Mouse (Mus musculus): ENCODE measurements around the gene Gpm6b. TPM values are rescaled to one million over a fixed set of nuclear protein-coding genes. Genes with fewer than 3 reads are reported as not detected.

The Gpm6b gene
- polyA plus RNA-seq, 2 experiments, result 18.3 to 21.3 TPM

DNA sequence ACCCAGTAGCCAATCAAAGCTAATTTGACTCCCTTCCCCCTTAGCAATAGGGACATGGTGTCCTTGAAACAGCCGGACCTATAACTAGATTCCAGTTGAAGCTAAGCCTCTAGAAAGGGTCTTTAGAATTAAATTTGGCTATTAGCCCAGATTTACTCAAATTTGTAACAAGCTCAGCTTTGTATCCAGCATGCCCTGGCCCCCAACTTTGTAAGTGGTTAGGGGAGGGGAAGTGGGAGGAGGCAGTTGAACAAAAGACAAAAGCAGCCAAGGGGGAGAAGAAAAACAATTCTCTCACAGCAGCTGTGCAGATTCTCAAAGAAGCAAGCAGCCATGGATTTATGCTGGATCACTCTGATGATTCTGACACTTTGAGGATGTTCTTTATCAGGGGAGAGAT is 32.8 kb downstream of the Gpm6b start:
- no peak overlapping the region for H3K4me2 ChIP-seq (replicated peaks; ENCODE audit: low read depth, low read length, severe bottlenecking)
- no peaks in the 10 kb centered on the region for H3K9me3 ChIP-seq (ENCODE audit: control insufficient read depth, low read length)
- no peaks in the 10 kb centered on the region for H3K27me3 ChIP-seq (ENCODE audit: control insufficient read depth, insufficient read depth, low read length)
- no peak overlapping the region for H3K9ac ChIP-seq (ENCODE audit: low read depth, low read length, severe bottlenecking)
- H3K36me3 ChIP-seq (ENCODE audit: control insufficient read depth, insufficient read depth, low read length), result no peaks in the 10 kb centered on the region
- ATAC-seq (ENCODE audit: low FRiP score, low read depth) (peak; percentile 67), DNase-seq (ENCODE audit: low spot score) (peak; percentile 62)
- no peak for TF ChIP-seq POLR2A (IDR thresholded peaks at IDR 0.05; ENCODE audit: borderline replicate concordance, extremely low read depth, insufficient read depth, insufficient read length)
- WGBS, result 33% methylated on average over 1 of the region's 1 CpGs
- no peak overlapping the region for H3K4me3 ChIP-seq (replicated peaks; ENCODE audit: low read length)
- peak overlapping the region; percentile 61; the same call in 1 of the 2 replicates for H3K27ac ChIP-seq (replicated peaks; ENCODE audit: low read depth, low read length)
- no peaks in the 10 kb centered on the region for H3K4me1 ChIP-seq (ENCODE audit: control insufficient read depth, insufficient read depth, low read length)

DNA sequence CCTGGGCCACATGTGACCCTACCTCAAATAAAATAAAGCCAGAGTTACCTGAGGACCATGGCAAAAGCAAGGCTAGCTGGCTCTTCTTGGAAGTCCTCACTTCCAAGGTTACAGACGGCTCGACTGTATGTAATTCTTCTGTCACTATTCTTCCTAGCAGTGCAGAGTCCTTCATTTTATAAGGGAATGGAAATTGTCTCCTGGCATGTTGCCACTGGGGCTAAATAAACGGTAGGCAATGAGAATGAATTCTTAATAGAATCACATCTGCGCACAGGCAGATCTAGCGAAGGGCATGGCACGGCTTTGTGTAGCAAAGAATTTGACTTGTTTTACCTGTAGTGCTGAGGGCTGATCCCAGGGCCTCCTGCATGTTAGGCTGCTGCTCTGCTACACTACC is 33.9 kb downstream of the Gpm6b start:
- no peak for DNase-seq (ENCODE audit: low spot score)
- no peaks in the 10 kb centered on the region for H3K9me3 ChIP-seq (ENCODE audit: control insufficient read depth, low read length)
- no peak for ATAC-seq (ENCODE audit: low FRiP score, low read depth)
- H3K9ac ChIP-seq (ENCODE audit: low read depth, low read length, severe bottlenecking), result no peak overlapping the region
- H3K27ac ChIP-seq (replicated peaks; ENCODE audit: low read depth, low read length), result no peak overlapping the region
- H3K36me3 ChIP-seq (ENCODE audit: control insufficient read depth, insufficient read depth, low read length), result no peaks in the 10 kb centered on the region
- WGBS, result 61% methylated on average over 6 of the region's 6 CpGs
- H3K4me3 ChIP-seq (replicated peaks; ENCODE audit: low read length), result no peak overlapping the region
- no peak for TF ChIP-seq POLR2A (IDR thresholded peaks at IDR 0.05; ENCODE audit: borderline replicate concordance, extremely low read depth, insufficient read depth, insufficient read length)
- H3K4me2 ChIP-seq (replicated peaks; ENCODE audit: low read depth, low read length, severe bottlenecking), result no peak overlapping the region
- H3K27me3 ChIP-seq (ENCODE audit: control insufficient read depth, insufficient read depth, low read length), result no peaks in the 10 kb centered on the region
- H3K4me1 ChIP-seq (ENCODE audit: control insufficient read depth, insufficient read depth, low read length), result no peaks in the 10 kb centered on the region

DNA sequence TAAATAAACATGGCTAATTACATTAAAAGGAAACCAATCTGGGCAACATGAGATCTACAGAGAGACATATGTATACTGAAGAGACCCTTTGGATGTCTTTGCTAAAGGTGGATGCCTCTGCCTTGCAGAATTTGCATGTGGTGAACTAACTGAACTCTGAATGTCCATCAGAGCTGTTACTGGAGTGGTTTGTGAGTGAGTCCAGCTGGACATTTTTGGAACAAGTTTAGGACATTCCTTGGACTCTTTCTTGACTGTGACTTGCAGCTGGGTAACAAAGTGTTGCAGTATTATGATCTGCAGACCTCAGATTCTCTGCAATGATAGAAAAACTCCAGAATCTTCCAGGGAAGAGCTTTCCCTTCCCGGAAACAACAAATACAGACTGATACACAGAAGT is 41.1 kb downstream of the Gpm6b start:
- H3K4me2 ChIP-seq (replicated peaks; ENCODE audit: low read depth, low read length, severe bottlenecking), result no peak overlapping the region
- 86% methylated on average over 1 of the region's 1 CpGs for WGBS
- no peaks in the 10 kb centered on the region for H3K27me3 ChIP-seq (ENCODE audit: control insufficient read depth, insufficient read depth, low read length)
- no peak overlapping the region for H3K9ac ChIP-seq (ENCODE audit: low read depth, low read length, severe bottlenecking)
- no peak for TF ChIP-seq POLR2A (IDR thresholded peaks at IDR 0.05; ENCODE audit: borderline replicate concordance, extremely low read depth, insufficient read depth, insufficient read length)
- H3K9me3 ChIP-seq (ENCODE audit: control insufficient read depth, low read length), result no peaks in the 10 kb centered on the region
- no peaks in the 10 kb centered on the region for H3K36me3 ChIP-seq (ENCODE audit: control insufficient read depth, insufficient read depth, low read length)
- DNase-seq (ENCODE audit: low spot score), result no peak
- H3K4me3 ChIP-seq (replicated peaks; ENCODE audit: low read length), result no peak overlapping the region
- H3K27ac ChIP-seq (replicated peaks; ENCODE audit: low read depth, low read length), result no peak overlapping the region
- H3K4me1 ChIP-seq (ENCODE audit: control insufficient read depth, insufficient read depth, low read length), result no peaks in the 10 kb centered on the region
- ATAC-seq (ENCODE audit: low FRiP score, low read depth), result no peak

DNA sequence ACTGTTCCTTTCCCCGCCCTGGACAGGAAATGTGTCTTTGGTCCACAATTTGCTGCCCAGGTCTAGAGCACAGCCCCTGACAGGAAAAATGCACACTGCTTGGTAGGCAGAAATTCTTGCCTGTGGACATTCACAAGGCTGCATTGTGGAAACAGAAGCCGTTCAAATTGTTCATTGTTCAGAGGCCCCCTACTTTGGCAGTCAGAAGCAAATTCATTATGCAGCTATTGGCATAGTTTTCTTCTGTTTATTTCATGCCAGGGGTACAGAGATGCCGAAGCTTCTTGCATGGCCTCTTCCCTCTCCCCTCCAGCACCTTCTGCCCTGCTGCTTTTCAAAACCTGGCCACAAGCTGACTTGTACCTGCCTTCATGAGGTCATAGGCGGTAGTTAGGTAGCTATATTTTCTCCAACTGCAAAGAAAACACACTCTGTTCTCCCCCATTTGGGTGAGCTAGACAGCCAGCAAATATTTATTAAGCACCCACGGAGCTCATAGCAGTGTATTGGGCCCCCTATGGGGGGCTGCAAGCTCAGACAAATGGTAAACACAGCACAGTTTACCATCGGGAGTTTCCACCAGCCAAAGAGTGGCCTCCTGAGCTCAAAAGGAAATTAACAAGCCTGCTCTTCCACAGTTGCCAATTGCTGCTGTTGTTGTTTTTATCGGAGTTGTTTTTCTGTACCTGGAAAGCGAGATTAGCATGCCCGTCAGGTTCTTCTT is 48.2 kb downstream of the Gpm6b start:
- no peaks in the 10 kb centered on the region for H3K27me3 ChIP-seq (ENCODE audit: control insufficient read depth, insufficient read depth, low read length)

DNA sequence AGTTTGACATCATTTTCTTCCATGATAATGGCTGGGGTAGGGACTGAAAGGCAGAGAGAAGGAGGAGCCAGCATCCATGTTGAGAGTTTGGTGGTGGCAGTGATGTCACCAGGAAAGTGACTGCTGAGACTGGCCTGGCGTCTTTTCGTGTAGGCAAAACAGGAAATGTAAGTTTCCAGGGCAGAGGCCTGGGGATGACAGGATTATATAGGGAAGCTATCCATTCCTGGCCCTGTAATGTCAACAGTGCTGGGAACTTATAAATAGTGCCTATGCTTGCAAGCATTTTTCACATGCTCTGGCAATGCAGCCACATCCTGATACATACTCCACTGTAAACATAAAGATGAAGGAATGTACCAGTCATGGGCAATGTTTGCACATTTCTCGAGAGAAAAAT is 52.6 kb downstream of the Gpm6b start:
- Histone ChIP-seq H3K27ac (replicated peaks; ENCODE audit: low read depth, low read length) (no peak overlapping the region), H3K4me3 (replicated peaks; ENCODE audit: low read length) (no peak overlapping the region), H3K4me2 (replicated peaks; ENCODE audit: low read depth, low read length, severe bottlenecking) (no peak overlapping the region), H3K36me3 (ENCODE audit: control insufficient read depth, insufficient read depth, low read length) (no peaks in the 10 kb centered on the region), H3K27me3 (ENCODE audit: control insufficient read depth, insufficient read depth, low read length) (no peaks in the 10 kb centered on the region), H3K9ac (ENCODE audit: low read depth, low read length, severe bottlenecking) (no peak overlapping the region), H3K9me3 (ENCODE audit: control insufficient read depth, low read length) (no peaks in the 10 kb centered on the region), H3K4me1 (ENCODE audit: control insufficient read depth, insufficient read depth, low read length) (no peaks in the 10 kb centered on the region)
- TF ChIP-seq POLR2A (IDR thresholded peaks at IDR 0.05; ENCODE audit: borderline replicate concordance, extremely low read depth, insufficient read depth, insufficient read length), result no peak
- 57% methylated on average over 3 of the region's 3 CpGs for WGBS
- DNase-seq (ENCODE audit: low spot score), result no peak
- ATAC-seq (ENCODE audit: low FRiP score, low read depth), result no peak

More for the DNA sequence above, 48.2 kb downstream of the Gpm6b start:
- H3K4me1 ChIP-seq (ENCODE audit: control insufficient read depth, insufficient read depth, low read length), result no peaks in the 10 kb centered on the region
- WGBS, result 52% methylated on average over 9 of the region's 9 CpGs
- no peak overlapping the region for H3K9ac ChIP-seq (ENCODE audit: low read depth, low read length, severe bottlenecking)
- H3K4me2 ChIP-seq (replicated peaks; ENCODE audit: low read depth, low read length, severe bottlenecking), result no peak overlapping the region
- H3K27ac ChIP-seq (replicated peaks; ENCODE audit: low read depth, low read length), result 0 out of 2 replicates have a peak overlapping the region, but pooled peaks have one; percentile 26
- H3K9me3 ChIP-seq (ENCODE audit: control insufficient read depth, low read length), result no peaks in the 10 kb centered on the region
- ATAC-seq (ENCODE audit: low FRiP score, low read depth) (no peak), DNase-seq (ENCODE audit: low spot score) (no peak)
- H3K36me3 ChIP-seq (ENCODE audit: control insufficient read depth, insufficient read depth, low read length), result no peaks in the 10 kb centered on the region
- no peak overlapping the region for H3K4me3 ChIP-seq (replicated peaks; ENCODE audit: low read length)
- no peak for TF ChIP-seq POLR2A (IDR thresholded peaks at IDR 0.05; ENCODE audit: borderline replicate concordance, extremely low read depth, insufficient read depth, insufficient read length)
